Mouse (Mus musculus) frontal cortex, postnatal 25 days (tissue): Measurements from ENCODE around the gene Cd36.

Source experiments
- DNase-seq, 2 experiments: peaks; one replicate each; pipeline ENCODE4 v3.0.0; 2022; ENCODE audit warnings: low spot score in 2 of 2

The Cd36 gene

GRCm38 (mm10) chr5:17858399-17858798 is 30.2 kb downstream of the Cd36 start:
- DNase-seq = no peak

- DNase-seq = no peak
Observed at GRCm38 (mm10) chr5:17857871-17858270, 30.7 kb downstream of the Cd36 start.

GRCm38 (mm10) chr5:17857262-17857661 is 31.3 kb downstream of the Cd36 start:
- DNase-seq = no peak

GRCm38 (mm10) chr5:17854127-17854923 is 34.3 kb downstream of the Cd36 start:
- no peak for DNase-seq

- no peak for DNase-seq
Observed at GRCm38 (mm10) chr5:17850582-17850981, 38.0 kb downstream of the Cd36 start.

GRCm38 (mm10) chr5:17849582-17849981 is 39.0 kb downstream of the Cd36 start:
- DNase-seq = no peak

GRCm38 (mm10) chr5:17848733-17849132 is 39.9 kb downstream of the Cd36 start:
- no peak for DNase-seq

GRCm38 (mm10) chr5:17848267-17848666 is 40.3 kb downstream of the Cd36 start:
- no peak for DNase-seq

GRCm38 (mm10) chr5:17843921-17844320 is 44.7 kb downstream of the Cd36 start:
- no peak for DNase-seq

- no peak for DNase-seq
Observed at GRCm38 (mm10) chr5:17843316-17843715, 45.3 kb downstream of the Cd36 start.

- no peak for DNase-seq
Observed at GRCm38 (mm10) chr5:17842111-17842729, 46.4 kb downstream of the Cd36 start.

GRCm38 (mm10) chr5:17839549-17839948 is 49.1 kb downstream of the Cd36 start:
- DNase-seq = no peak

- no peak for DNase-seq
Observed at GRCm38 (mm10) chr5:17836408-17836807, 52.2 kb downstream of the Cd36 start.

- no peak for DNase-seq
Observed at GRCm38 (mm10) chr5:17835302-17836097, 53.1 kb downstream of the Cd36 start.

- no peak for DNase-seq
Observed at GRCm38 (mm10) chr5:17833797-17834196, 54.8 kb downstream of the Cd36 start.

- no peak for DNase-seq
Observed at GRCm38 (mm10) chr5:17830536-17830935, 58.1 kb downstream of the Cd36 start.

GRCm38 (mm10) chr5:17828713-17829544 is 59.7 kb downstream of the Cd36 start:
- no peak for DNase-seq

GRCm38 (mm10) chr5:17821395-17821794 is 67.2 kb downstream of the Cd36 start:
- no peak for DNase-seq

GRCm38 (mm10) chr5:17820239-17820999 is 68.2 kb downstream of the Cd36 start:
- DNase-seq = no peak

- no peak for DNase-seq
Observed at GRCm38 (mm10) chr5:17816170-17816569, 72.4 kb downstream of the Cd36 start.

GRCm38 (mm10) chr5:17810336-17810735 is 78.3 kb downstream of the Cd36 start:
- DNase-seq = no peak
